Mouse (Mus musculus) liver, adult 2 months (tissue): ENCODE measurements around the gene Nptxr.

ENCODE experiments used
- CTCF ChIP-seq: fragments of 200-500 bp; IDR thresholded peaks from 2 replicates; pipeline ENCODE4 v1.5.1; 2011; ENCODE audit warnings: low read depth, low read length, control low read depth
- POLR2A ChIP-seq: fragments of 200-500 bp; IDR thresholded peaks from 2 replicates; pipeline ENCODE4 v1.6.1; 2011; ENCODE audit warnings: low read length, control low read depth; ENCODE audit not compliant: insufficient read depth; ENCODE audit errors: extremely low read depth

DNA sequence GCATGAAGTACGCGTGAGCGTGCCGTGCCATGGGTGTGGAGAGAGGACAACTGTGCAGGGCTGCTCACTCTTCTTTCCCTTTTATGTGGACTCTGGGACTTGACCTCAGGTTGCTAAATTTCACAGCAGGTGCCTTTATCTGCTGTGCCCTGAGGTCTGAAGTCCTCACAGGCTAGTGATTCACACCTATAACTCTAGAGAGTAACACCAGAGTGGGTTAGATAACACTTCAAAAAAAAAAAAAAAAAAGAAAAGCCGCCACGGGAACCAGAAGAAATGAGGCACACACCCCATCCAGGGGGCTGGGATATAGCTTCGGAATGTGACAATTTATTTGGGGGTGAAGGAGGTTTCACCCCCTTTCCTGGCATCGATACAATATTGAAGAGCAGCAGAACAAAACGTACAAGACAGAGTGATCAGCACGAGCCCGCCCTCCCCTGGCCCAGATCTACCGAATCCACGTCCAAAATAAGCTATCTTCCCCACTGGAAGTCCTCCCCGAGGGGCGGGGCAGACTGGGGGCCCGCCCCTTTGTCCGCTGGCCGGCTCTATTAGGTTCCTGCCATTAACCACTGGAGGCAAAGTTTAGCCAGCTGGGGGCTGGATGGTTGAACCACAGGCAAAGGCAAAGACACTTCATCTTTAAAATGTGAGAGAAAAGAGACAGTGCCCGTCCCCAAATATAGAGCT, 19.2 kb upstream of the Nptxr start:
- TF ChIP-seq CTCF (no peak), POLR2A (no peak)
